ENCODE assay signal across 8 mouse cellular contexts in genomic region chr7:44870614-44871013, GRCm38 (mm10). TPM values are rescaled to one million over a fixed set of nuclear protein-coding genes. Genes with fewer than 3 reads are reported as not detected.
DNase-seq lines count a peak whose midpoint lies in the region; ATAC-seq and TF ChIP-seq lines count a peak whose summit lies in the region.

No protein-coding gene starts in this region.

- H3K4me1 ChIP-seq in kidney, postnatal 0 days (replicated peaks; ENCODE audit: insufficient read depth, low read length): peaks cover 30% of the 10 kb centered on the region
- H3K4me1 ChIP-seq in forebrain, embryonic 11.5 days (replicated peaks; ENCODE audit: control insufficient read depth, insufficient read depth, low read length): peaks cover 29% of the 10 kb centered on the region
- peaks cover 33% of the 10 kb centered on the region for H3K4me1 ChIP-seq in intestine, embryonic 16.5 days (ENCODE audit: control insufficient read depth, insufficient read depth, low read length)
- peaks cover 24% of the 10 kb centered on the region for H3K4me1 ChIP-seq in midbrain, postnatal 0 days (ENCODE audit: insufficient read depth, low read length)

- no peaks in the 10 kb centered on the region for H3K27me3 ChIP-seq in kidney, postnatal 0 days (ENCODE audit: insufficient read depth, low read length)
- H3K27me3 ChIP-seq in forebrain, embryonic 11.5 days (ENCODE audit: control insufficient read depth, insufficient read depth, low read length): no peaks in the 10 kb centered on the region
- no peaks in the 10 kb centered on the region for H3K27me3 ChIP-seq in intestine, embryonic 16.5 days (replicated peaks; ENCODE audit: control insufficient read depth, insufficient read depth, low read length)
- no peaks in the 10 kb centered on the region for H3K27me3 ChIP-seq in midbrain, postnatal 0 days (ENCODE audit: insufficient read depth, low read length)

- no peak for TF ChIP-seq CTCF in kidney, postnatal 0 days (IDR thresholded peaks at IDR 0.05; ENCODE audit: low read depth)
- no peak for TF ChIP-seq CTCF in midbrain, postnatal 0 days (IDR thresholded peaks at IDR 0.05)

- H3K36me3 ChIP-seq in kidney, postnatal 0 days (ENCODE audit: insufficient read depth, low read length): peaks cover 4% of the 10 kb centered on the region; the same call in 1 of the 2 replicates
- no peaks in the 10 kb centered on the region; the same call in 1 of the 2 replicates for H3K36me3 ChIP-seq in forebrain, embryonic 11.5 days (ENCODE audit: control insufficient read depth, insufficient read depth, low read length)
- H3K36me3 ChIP-seq in intestine, embryonic 16.5 days (ENCODE audit: control insufficient read depth, insufficient read depth, low read length): no peaks in the 10 kb centered on the region
- H3K36me3 ChIP-seq in midbrain, postnatal 0 days (ENCODE audit: insufficient read depth, low read length): peaks cover 5% of the 10 kb centered on the region; the same call in 1 of the 2 replicates

- no peaks in the 10 kb centered on the region for H3K9me3 ChIP-seq in kidney, postnatal 0 days (replicated peaks; ENCODE audit: low read length)
- no peaks in the 10 kb centered on the region for H3K9me3 ChIP-seq in forebrain, embryonic 11.5 days (ENCODE audit: control insufficient read depth, low read length)
- no peaks in the 10 kb centered on the region for H3K9me3 ChIP-seq in intestine, embryonic 16.5 days (ENCODE audit: control insufficient read depth, low read length)
- H3K9me3 ChIP-seq in midbrain, postnatal 0 days (ENCODE audit: low read length): no peaks in the 10 kb centered on the region

- H3K4me3 ChIP-seq in kidney, postnatal 0 days (replicated peaks; ENCODE audit: low read depth, low read length): peak overlapping the region; percentile 96; the same call in 1 of the 2 replicates
- H3K4me3 ChIP-seq in forebrain, embryonic 11.5 days (ENCODE audit: low read depth, low read length): peak overlapping the region; percentile 99
- peak overlapping the region; percentile 92 for H3K4me3 ChIP-seq in intestine, embryonic 16.5 days (ENCODE audit: low read length)
- H3K4me3 ChIP-seq in midbrain, postnatal 0 days (ENCODE audit: low read depth, low read length): peak overlapping the region; percentile 98; the same call in 1 of the 2 replicates

- WGBS in kidney, postnatal 0 days: 76% methylated on average over 6 of the region's 6 CpGs
- WGBS in forebrain, embryonic 11.5 days: 85% methylated on average over 6 of the region's 6 CpGs
- WGBS in intestine, embryonic 16.5 days: 78% methylated on average over 6 of the region's 6 CpGs
- WGBS in midbrain, postnatal 0 days: 85% methylated on average over 6 of the region's 6 CpGs

- intact Hi-C loops in left cerebral cortex, postnatal 36 days (cut with DNase I): loop anchor here (2.0 kb wide), 1 partner anchor 20 kb away; no protein-coding TSS in a partner anchor

- no peak for ATAC-seq in kidney, postnatal 0 days (replicated peaks; ENCODE audit: low FRiP score, low read depth)
- no peak for ATAC-seq in forebrain, embryonic 11.5 days (replicated peaks; ENCODE audit: low FRiP score)
- ATAC-seq in intestine, embryonic 16.5 days: no peak
- ATAC-seq in midbrain, postnatal 0 days (ENCODE audit: low FRiP score): no peak

- DNase-seq in kidney, postnatal 0 days (ENCODE audit: low spot score): no peak
- no peak for DNase-seq in kidney, postnatal 25 days
- no peak for DNase-seq in forebrain, embryonic 11.5 days (ENCODE audit: low spot score)
- DNase-seq in midbrain, postnatal 0 days (ENCODE audit: low spot score): no peak
- no peak for DNase-seq in retina, embryonic 14.5 days (ENCODE audit: low spot score)
- DNase-seq in left cerebral cortex, postnatal 36 days (ENCODE audit: low spot score in 2 of 2): no peak
- DNase-seq in cerebellum, adult 11 months: no peak

- 0 out of 2 replicates have a peak overlapping the region, but pooled peaks have one; percentile 15 for H3K9ac ChIP-seq in kidney, postnatal 0 days (ENCODE audit: low read depth, low read length)
- H3K9ac ChIP-seq in forebrain, embryonic 11.5 days (ENCODE audit: low read length): no peak overlapping the region; the same call in 1 of the 2 replicates
- H3K9ac ChIP-seq in intestine, embryonic 16.5 days (ENCODE audit: low read depth, low read length): peak overlapping the region; percentile 100
- H3K9ac ChIP-seq in midbrain, postnatal 0 days (replicated peaks; ENCODE audit: low read length, poor library complexity, severe bottlenecking): 0 out of 2 replicates have a peak overlapping the region, but pooled peaks have one; percentile 51

- peak overlapping the region; percentile 100 for H3K27ac ChIP-seq in kidney, postnatal 0 days
- peak overlapping the region; percentile 100; the same call in 1 of the 2 replicates for H3K27ac ChIP-seq in forebrain, embryonic 11.5 days (ENCODE audit: low read depth, low read length)
- peak overlapping the region; percentile 100; the same call in 1 of the 2 replicates for H3K27ac ChIP-seq in intestine, embryonic 16.5 days (ENCODE audit: low read length)
- peak overlapping the region; percentile 100 for H3K27ac ChIP-seq in midbrain, postnatal 0 days (ENCODE audit: low read depth, low read length)

- peak overlapping the region; percentile 55 for H3K4me2 ChIP-seq in kidney, postnatal 0 days (ENCODE audit: low read length)
- peak overlapping the region; percentile 94; the same call in 1 of the 2 replicates for H3K4me2 ChIP-seq in forebrain, embryonic 11.5 days (ENCODE audit: low read depth, low read length, severe bottlenecking)
- H3K4me2 ChIP-seq in intestine, embryonic 16.5 days (ENCODE audit: low read depth, low read length): peak overlapping the region; percentile 85
- H3K4me2 ChIP-seq in midbrain, postnatal 0 days (ENCODE audit: low read depth, low read length, poor library complexity, severe bottlenecking): peak overlapping the region; percentile 92

RNA-seq across cellular contexts. Expression of gene Ptov1, which starts 1.0 kb away (rescaled TPM):
- polyA plus RNA-seq in kidney, postnatal 0 days (2015; fragmentation: Nextera tagmentation; extraction: Ambion mirVana): 377 and 412 TPM in 2 replicates
- polyA plus RNA-seq in forebrain, embryonic 11.5 days (2014; fragmentation: Nextera tagmentation; extraction: Ambion mirVana): 454 and 526 TPM in 2 replicates
- polyA plus RNA-seq in intestine, embryonic 16.5 days (2015; fragmentation: Nextera tagmentation; extraction: Ambion mirVana): 71.8 and 159 TPM in 2 replicates
- total RNA-seq in midbrain, postnatal 0 days (2014; rRNA removed): 484 and 500 TPM in 2 replicates
- 430 and 439 TPM in 2 replicates for polyA plus RNA-seq in midbrain, postnatal 0 days (2015; fragmentation: Nextera tagmentation; extraction: Ambion mirVana)
- total RNA-seq in left cerebral cortex, postnatal 36 days (2021): 100 to 1,000 TPM; 284 to 285 TPM

RNA-seq across cellular contexts. Expression of gene Pnkp, which starts 13.7 kb away (rescaled TPM):
- 34.0 and 36.4 TPM in 2 replicates for polyA plus RNA-seq in kidney, postnatal 0 days (2015; fragmentation: Nextera tagmentation; extraction: Ambion mirVana)
- polyA plus RNA-seq in forebrain, embryonic 11.5 days (2014; fragmentation: Nextera tagmentation; extraction: Ambion mirVana): 31.6 and 32.1 TPM in 2 replicates
- polyA plus RNA-seq in intestine, embryonic 16.5 days (2015; fragmentation: Nextera tagmentation; extraction: Ambion mirVana): 26.6 and 30.6 TPM in 2 replicates
- total RNA-seq in midbrain, postnatal 0 days (2014; rRNA removed): 29.5 and 32.4 TPM in 2 replicates
- 31.2 and 31.5 TPM in 2 replicates for polyA plus RNA-seq in midbrain, postnatal 0 days (2015; fragmentation: Nextera tagmentation; extraction: Ambion mirVana)
- total RNA-seq in left cerebral cortex, postnatal 36 days (2021): 10 to 100 TPM; 26.8 TPM

RNA-seq across cellular contexts. Expression of gene Tbc1d17, which starts 21.7 kb away (rescaled TPM):
- polyA plus RNA-seq in kidney, postnatal 0 days (2015; fragmentation: Nextera tagmentation; extraction: Ambion mirVana): 78.0 and 87.0 TPM in 2 replicates
- polyA plus RNA-seq in forebrain, embryonic 11.5 days (2014; fragmentation: Nextera tagmentation; extraction: Ambion mirVana): 67.6 and 69.9 TPM in 2 replicates
- polyA plus RNA-seq in intestine, embryonic 16.5 days (2015; fragmentation: Nextera tagmentation; extraction: Ambion mirVana): 73.6 and 77.9 TPM in 2 replicates
- 79.7 and 129 TPM in 2 replicates for total RNA-seq in midbrain, postnatal 0 days (2014; rRNA removed)
- polyA plus RNA-seq in midbrain, postnatal 0 days (2015; fragmentation: Nextera tagmentation; extraction: Ambion mirVana): 115 and 126 TPM in 2 replicates
- total RNA-seq in left cerebral cortex, postnatal 36 days (2021): 10 to 100 TPM; 71.9 to 75.6 TPM

RNA-seq across cellular contexts. Expression of gene Akt1s1, which starts 21.8 kb away (rescaled TPM):
- 108 and 111 TPM in 2 replicates for polyA plus RNA-seq in kidney, postnatal 0 days (2015; fragmentation: Nextera tagmentation; extraction: Ambion mirVana)
- polyA plus RNA-seq in forebrain, embryonic 11.5 days (2014; fragmentation: Nextera tagmentation; extraction: Ambion mirVana): 79.9 and 83.0 TPM in 2 replicates
- polyA plus RNA-seq in intestine, embryonic 16.5 days (2015; fragmentation: Nextera tagmentation; extraction: Ambion mirVana): 105 and 107 TPM in 2 replicates
- total RNA-seq in midbrain, postnatal 0 days (2014; rRNA removed): 104 and 120 TPM in 2 replicates
- 89.1 and 91.0 TPM in 2 replicates for polyA plus RNA-seq in midbrain, postnatal 0 days (2015; fragmentation: Nextera tagmentation; extraction: Ambion mirVana)
- 10 to 100 TPM; 67.7 to 73.6 TPM for total RNA-seq in left cerebral cortex, postnatal 36 days (2021)

RNA-seq across cellular contexts. Expression of gene Med25, which starts 21.9 kb away (rescaled TPM):
- polyA plus RNA-seq in kidney, postnatal 0 days (2015; fragmentation: Nextera tagmentation; extraction: Ambion mirVana): 91.4 and 97.8 TPM in 2 replicates
- polyA plus RNA-seq in forebrain, embryonic 11.5 days (2014; fragmentation: Nextera tagmentation; extraction: Ambion mirVana): 135 and 139 TPM in 2 replicates
- 86.6 and 98.5 TPM in 2 replicates for polyA plus RNA-seq in intestine, embryonic 16.5 days (2015; fragmentation: Nextera tagmentation; extraction: Ambion mirVana)
- 153 and 182 TPM in 2 replicates for total RNA-seq in midbrain, postnatal 0 days (2014; rRNA removed)
- polyA plus RNA-seq in midbrain, postnatal 0 days (2015; fragmentation: Nextera tagmentation; extraction: Ambion mirVana): 150 and 154 TPM in 2 replicates
- 10 to 100 TPM; 91.7 to 98.1 TPM for total RNA-seq in left cerebral cortex, postnatal 36 days (2021)
